Mouse (Mus musculus): ENCODE measurements around the gene Fryl.

DNA sequence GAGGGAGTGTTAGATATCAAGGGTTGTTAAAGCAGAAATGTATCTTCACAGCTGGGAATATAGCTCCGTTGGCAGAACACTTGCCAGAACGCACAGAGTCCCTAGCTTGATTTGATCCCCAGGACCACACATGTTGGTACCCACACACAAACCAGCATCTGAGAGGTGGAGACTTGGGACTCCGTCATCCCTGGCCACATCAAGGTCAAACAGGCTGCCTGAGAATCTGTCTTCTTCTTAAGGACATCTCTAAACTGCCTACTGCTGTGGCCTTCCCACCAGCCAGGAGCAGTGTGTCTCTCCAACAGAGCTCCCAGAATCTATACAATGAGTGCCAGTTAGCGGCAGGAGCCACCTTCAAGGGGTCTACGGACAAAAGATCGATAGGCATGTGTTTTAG, 47.8 kb downstream of the Fryl start:
- no peak for TF ChIP-seq TAL1 (IDR thresholded peaks at IDR 0.05; ENCODE audit: low read length)
- TF ChIP-seq GATA1 (IDR thresholded peaks at IDR 0.05; ENCODE audit: low read length), result no peak

Measured in erythroblast, embryonic 14.5 days (primary cell).